Mouse (Mus musculus): ENCODE data around the gene Msgn1.

- peak; percentile 77 for TF ChIP-seq CTCF (conservative IDR thresholded peaks at IDR 0.05; ENCODE audit: insufficient read depth, insufficient read length, low read depth, low read length)
- TF ChIP-seq POLR2A (IDR thresholded peaks at IDR 0.05; ENCODE audit: low read depth, low read length): no peak
These were observed 12.6 kb downstream of the Msgn1 start for GRCm38 (mm10) chr12:11196142-11196597.

All from kidney, adult 2 months (tissue).